ENCODE assay signal across 18 mouse cellular contexts in genomic region chr13:58933126-58933525, GRCm38 (mm10).
DNase-seq lines count a peak whose midpoint lies in the region; ATAC-seq and TF ChIP-seq lines count a peak whose summit lies in the region.
"Had no signal": no experiment of that assay in that cellular context is flagged by ENCODE, and none has a peak within 500 bp of the region (broad histone marks: within the 10 kb centered on the region; RNA-seq: fewer than 3 reads in every experiment).

No protein-coding gene starts in this region.

- H3K4me2 ChIP-seq in embryonic facial prominence, embryonic 11.5 days (ENCODE audit: low read depth, low read length) = no peak overlapping the region
- no peak overlapping the region for H3K4me2 ChIP-seq in hindbrain, embryonic 13.5 days
- no peak overlapping the region for H3K4me2 ChIP-seq in neural tube, embryonic 13.5 days
- H3K4me2 ChIP-seq: embryonic facial prominence, embryonic 15.5 days; heart, embryonic 11.5 days; liver, embryonic 13.5 days had no signal

- no peak for TF ChIP-seq CTCF in layer of hippocampus, adult 2 months (conservative IDR thresholded peaks at IDR 0.05)

- H3K27ac ChIP-seq in layer of hippocampus, adult 2 months = 0 out of 2 replicates have a peak overlapping the region, but pooled peaks have one; percentile 23
- H3K27ac ChIP-seq in embryonic facial prominence, embryonic 11.5 days (replicated peaks; ENCODE audit: low read depth, low read length) = no peak overlapping the region
- peak overlapping the region; percentile 27 for H3K27ac ChIP-seq in hindbrain, embryonic 13.5 days
- peak overlapping the region; percentile 59 for H3K27ac ChIP-seq in neural tube, embryonic 13.5 days (replicated peaks)
- H3K27ac ChIP-seq: embryonic facial prominence, embryonic 15.5 days; liver, embryonic 13.5 days; stomach, postnatal 0 days had no signal

- peak; percentile 39; the same call in 1 of the 2 replicates for ATAC-seq in embryonic facial prominence, embryonic 11.5 days (replicated peaks; ENCODE audit: insufficient number of reproducible peaks, low FRiP score, low TSS enrichment, low read depth)
- 0 out of 2 replicates have a peak, but pooled peaks have one; percentile 25 for ATAC-seq in hindbrain, embryonic 13.5 days (ENCODE audit: low FRiP score)
- peak; percentile 58; the same call in 1 of the 2 replicates for ATAC-seq in neural tube, embryonic 13.5 days (ENCODE audit: low read depth)
- no peak for ATAC-seq in activated CD4-positive, CD25-positive, alpha-beta regulatory T cell, adult 4 months
- ATAC-seq in monocyte, adult 5-6 weeks (replicated peaks; ENCODE audit: insufficient number of reproducible peaks, low FRiP score, low TSS enrichment, poor library complexity, severe bottlenecking) = no peak
- ATAC-seq: CD4-positive, CD25-positive, alpha-beta regulatory T cell, adult 4 months; intestine, embryonic 16.5 days had no signal

- 0 out of 2 replicates have a peak, but pooled peaks cover 2% of the 10 kb centered on the region for H3K4me1 ChIP-seq in embryonic facial prominence, embryonic 11.5 days (ENCODE audit: control insufficient read depth, insufficient read depth, low read length)
- peaks cover 45% of the 10 kb centered on the region for H3K4me1 ChIP-seq in hindbrain, embryonic 13.5 days (replicated peaks)
- peaks cover 61% of the 10 kb centered on the region for H3K4me1 ChIP-seq in neural tube, embryonic 13.5 days (replicated peaks)
- H3K4me1 ChIP-seq: embryonic facial prominence, embryonic 15.5 days; liver, embryonic 13.5 days had no signal

- no peaks in the 10 kb centered on the region for H3K27me3 ChIP-seq in embryonic facial prominence, embryonic 11.5 days (ENCODE audit: control insufficient read depth, insufficient read depth, low read length)
- no peaks in the 10 kb centered on the region for H3K27me3 ChIP-seq in hindbrain, embryonic 13.5 days
- H3K27me3 ChIP-seq in neural tube, embryonic 13.5 days = no peaks in the 10 kb centered on the region
- H3K27me3 ChIP-seq: embryonic facial prominence, embryonic 15.5 days; liver, embryonic 13.5 days had no signal

- no peaks in the 10 kb centered on the region for H3K9me3 ChIP-seq in embryonic facial prominence, embryonic 11.5 days (replicated peaks; ENCODE audit: control insufficient read depth, low read length)
- H3K9me3 ChIP-seq in hindbrain, embryonic 13.5 days = no peaks in the 10 kb centered on the region
- no peaks in the 10 kb centered on the region for H3K9me3 ChIP-seq in neural tube, embryonic 13.5 days
- H3K9me3 ChIP-seq: embryonic facial prominence, embryonic 15.5 days; liver, embryonic 13.5 days had no signal

- 13% methylated on average over 4 of the region's 4 CpGs for WGBS in embryonic facial prominence, embryonic 11.5 days
- WGBS in hindbrain, embryonic 13.5 days = 20% methylated on average over 4 of the region's 4 CpGs
- WGBS in neural tube, embryonic 13.5 days = 17% methylated on average over 4 of the region's 4 CpGs

- no peaks in the 10 kb centered on the region for H3K36me3 ChIP-seq in embryonic facial prominence, embryonic 11.5 days (replicated peaks; ENCODE audit: control insufficient read depth, insufficient read depth, low read depth, low read length)
- no peaks in the 10 kb centered on the region for H3K36me3 ChIP-seq in hindbrain, embryonic 13.5 days
- no peaks in the 10 kb centered on the region for H3K36me3 ChIP-seq in neural tube, embryonic 13.5 days
- H3K36me3 ChIP-seq: embryonic facial prominence, embryonic 15.5 days; liver, embryonic 13.5 days had no signal

- no peak overlapping the region for H3K9ac ChIP-seq in embryonic facial prominence, embryonic 11.5 days (replicated peaks; ENCODE audit: low read length)
- no peak overlapping the region for H3K9ac ChIP-seq in hindbrain, embryonic 13.5 days
- peak overlapping the region; percentile 2; the same call in 1 of the 2 replicates for H3K9ac ChIP-seq in neural tube, embryonic 13.5 days
- H3K9ac ChIP-seq: embryonic facial prominence, embryonic 15.5 days; liver, embryonic 13.5 days had no signal

- no peak overlapping the region for H3K4me3 ChIP-seq in layer of hippocampus, adult 2 months
- H3K4me3 ChIP-seq in embryonic facial prominence, embryonic 11.5 days (ENCODE audit: low read depth, low read length) = no peak overlapping the region
- no peak overlapping the region for H3K4me3 ChIP-seq in hindbrain, embryonic 13.5 days
- no peak overlapping the region for H3K4me3 ChIP-seq in neural tube, embryonic 13.5 days
- H3K4me3 ChIP-seq: embryonic facial prominence, embryonic 15.5 days; liver, embryonic 13.5 days had no signal

- no peak for DNase-seq in layer of hippocampus, adult 2 months (ENCODE audit: low spot score in 2 of 2)
- no peak for DNase-seq in layer of hippocampus, postnatal 25 days (ENCODE audit: extremely low spot score in 1 of 2, low spot score in 1 of 2)
- no peak for DNase-seq in embryonic facial prominence, embryonic 11.5 days (ENCODE audit: low spot score)
- DNase-seq in embryo, embryonic 10.5 days (ENCODE audit: low spot score) = no peak
- DNase-seq: adrenal gland, postnatal 25 days; gastrocnemius, postnatal 14 days; heart, postnatal 36 days; liver, embryonic 13.5 days; thymus, postnatal 25 days had no signal

Comparison
In these comparisons a context has a peak if more than half of its experiments do, and no peak if none do; other contexts are left out.
1. ATAC-seq: peak in embryonic facial prominence, embryonic 11.5 days (single experiment), hindbrain, embryonic 13.5 days (single experiment) and neural tube, embryonic 13.5 days (single experiment); none in activated CD4-positive, CD25-positive, alpha-beta regulatory T cell, adult 4 months (single experiment) and monocyte, adult 5-6 weeks (single experiment).